Mouse (Mus musculus): ENCODE measurements at regions not wholly inside any gene's neighbourhood (a gene's known extent, or its start where the extent isn't known, plus 50 kb on each side); places are given as distances from the start of the nearest gene placed in this dataset.

GRCm38 (mm10) chr12:7698324-7698944, 279.0 kb upstream of the Apob start:
- intact Hi-C loops (cut with DNase I) = no loop called here
- no peak overlapping the region for H3K4me3 ChIP-seq
- TF ChIP-seq CTCF (IDR thresholded peaks at IDR 0.05) = no peak
- no peak for DNase-seq
- no peak overlapping the region for H3K27ac ChIP-seq

GRCm38 (mm10) chr12:7709102-7709501, 268.3 kb upstream of the Apob start:
- no peak for TF ChIP-seq CTCF (IDR thresholded peaks at IDR 0.05)
- no peak for DNase-seq
- H3K27ac ChIP-seq = no peak overlapping the region
- intact Hi-C loops (cut with DNase I) = no loop called here
- no peak overlapping the region for H3K4me3 ChIP-seq

- intact Hi-C loops (cut with DNase I) = no loop called here
- Histone ChIP-seq H3K27ac (no peak overlapping the region), H3K4me3 (no peak overlapping the region)
- no peak for DNase-seq
- TF ChIP-seq CTCF (IDR thresholded peaks at IDR 0.05) = no peak
These were observed 267.6 kb upstream of the Apob start for GRCm38 (mm10) chr12:7709872-7710271.

GRCm38 (mm10) chr12:7715091-7715490, 262.4 kb upstream of the Apob start:
- DNase-seq = no peak
- H3K27ac ChIP-seq = no peak overlapping the region
- H3K4me3 ChIP-seq = no peak overlapping the region
- TF ChIP-seq CTCF (IDR thresholded peaks at IDR 0.05) = no peak
- intact Hi-C loops (cut with DNase I) = no loop called here

- Histone ChIP-seq H3K27ac (no peak overlapping the region), H3K4me3 (no peak overlapping the region)
- TF ChIP-seq CTCF (IDR thresholded peaks at IDR 0.05) = no peak
- intact Hi-C loops (cut with DNase I) = no loop called here
- no peak for DNase-seq
These were observed 258.9 kb upstream of the Apob start for GRCm38 (mm10) chr12:7718556-7718955.

GRCm38 (mm10) chr12:7719080-7719479, 258.4 kb upstream of the Apob start:
- no peak overlapping the region for H3K4me3 ChIP-seq
- no peak for DNase-seq
- intact Hi-C loops (cut with DNase I) = no loop called here
- no peak overlapping the region for H3K27ac ChIP-seq
- TF ChIP-seq CTCF (IDR thresholded peaks at IDR 0.05) = no peak

- Histone ChIP-seq H3K27ac (no peak overlapping the region), H3K4me3 (no peak overlapping the region)
- DNase-seq = no peak
- TF ChIP-seq CTCF (IDR thresholded peaks at IDR 0.05) = no peak
- intact Hi-C loops (cut with DNase I) = no loop called here
These were observed 252.5 kb upstream of the Apob start for GRCm38 (mm10) chr12:7724992-7725391.

- Histone ChIP-seq H3K4me3 (no peak overlapping the region), H3K27ac (no peak overlapping the region)
- TF ChIP-seq CTCF (IDR thresholded peaks at IDR 0.05) = no peak
- intact Hi-C loops (cut with DNase I) = no loop called here
- DNase-seq = no peak
These were observed 239.4 kb upstream of the Apob start for GRCm38 (mm10) chr12:7738020-7738419.

GRCm38 (mm10) chr12:7738629-7739351, 238.7 kb upstream of the Apob start:
- Histone ChIP-seq H3K27ac (no peak overlapping the region), H3K4me3 (no peak overlapping the region)
- no peak for TF ChIP-seq CTCF (IDR thresholded peaks at IDR 0.05)
- no peak for DNase-seq
- intact Hi-C loops (cut with DNase I) = no loop called here

- Histone ChIP-seq H3K27ac (no peak overlapping the region), H3K4me3 (no peak overlapping the region)
- no peak for DNase-seq
- TF ChIP-seq CTCF (IDR thresholded peaks at IDR 0.05) = no peak
- intact Hi-C loops (cut with DNase I) = no loop called here
These were observed 238.0 kb upstream of the Apob start for GRCm38 (mm10) chr12:7739352-7739994.

- no peak for DNase-seq
- Histone ChIP-seq H3K27ac (no peak overlapping the region), H3K4me3 (no peak overlapping the region)
- intact Hi-C loops (cut with DNase I) = no loop called here
- no peak for TF ChIP-seq CTCF (IDR thresholded peaks at IDR 0.05)
These were observed 230.7 kb upstream of the Apob start for GRCm38 (mm10) chr12:7746708-7747107.

- no peak for DNase-seq
- intact Hi-C loops (cut with DNase I) = no loop called here
- TF ChIP-seq CTCF (IDR thresholded peaks at IDR 0.05) = no peak
- Histone ChIP-seq H3K4me3 (no peak overlapping the region), H3K27ac (no peak overlapping the region)
These were observed 227.9 kb upstream of the Apob start for GRCm38 (mm10) chr12:7749319-7750238.

- no peak for DNase-seq
- no peak for TF ChIP-seq CTCF (IDR thresholded peaks at IDR 0.05)
- H3K4me3 ChIP-seq = no peak overlapping the region
- intact Hi-C loops (cut with DNase I) = no loop called here
- H3K27ac ChIP-seq = no peak overlapping the region
These were observed 222.6 kb upstream of the Apob start for GRCm38 (mm10) chr12:7754861-7755260.

All from gastrocnemius, adult 2 months (tissue).